Mouse (Mus musculus) cerebral cortex, adult 2 months (tissue): ENCODE results near the gene Olfr304.

Experiments used
- WGBS: fragments of 180-500 bp; shearing (Covaris S2); methylation state at CpG from one replicate; pipeline ENCODE4 v1.1.7; 2018; 5-methylcytosine and 5-hydroxymethylcytosine counted together

The Olfr304 gene

GRCm38 (mm10) chr7:86386558-86386957 is at the start of gene Olfr304:
Olfr304 (minus strand) TSS chr7:86386658.
- 53% methylated on average over 1 of the region's 1 CpGs for WGBS

- WGBS: 89% methylated on average over 2 of the region's 2 CpGs
Measured at GRCm38 (mm10) chr7:86403546-86403945, 17.1 kb upstream of the Olfr304 start, which contains the start of gene Olfr301. Olfr301 (plus strand) TSS chr7:86403846.

GRCm38 (mm10) chr7:86397689-86398088 is 11.2 kb upstream of the Olfr304 start, which contains the start of gene Olfr303:
Olfr303 (minus strand) TSS chr7:86397789.

GRCm38 (mm10) chr7:86385769-86386168 is 689 bp downstream of the Olfr304 start:
- 66% methylated on average over 3 of the region's 3 CpGs for WGBS

GRCm38 (mm10) chr7:86366828-86367227 is 19.6 kb downstream of the Olfr304 start, which contains the start of gene Olfr305:
Olfr305 (minus strand) TSS chr7:86366928.
- 84% methylated on average over 1 of the region's 1 CpGs for WGBS

DNA sequence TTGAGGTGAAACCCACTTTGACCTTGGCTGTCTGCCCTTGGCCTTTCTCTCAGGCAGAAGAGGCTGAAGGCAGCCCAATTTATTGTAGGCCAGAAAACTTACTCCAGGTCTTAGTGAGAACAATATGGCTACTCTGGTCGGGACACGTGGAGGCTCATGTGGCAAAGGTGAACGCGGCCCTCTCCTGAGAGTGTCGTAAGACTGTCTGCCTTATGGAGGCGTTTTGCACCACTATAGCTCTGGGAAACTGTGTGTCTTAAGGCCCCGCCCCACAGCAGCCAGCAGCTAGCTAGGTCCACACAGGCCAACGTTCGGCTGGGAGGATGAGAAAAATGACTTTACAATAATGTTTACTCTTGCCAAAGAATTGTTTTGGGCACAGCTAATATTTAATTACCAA is 40.2 kb downstream of the Olfr304 start:
- WGBS: 90% methylated on average over 9 of the region's 9 CpGs

- WGBS: 56% methylated on average over 3 of the region's 3 CpGs
Measured at GRCm38 (mm10) chr7:86344253-86344652, 42.2 kb downstream of the Olfr304 start.

DNA sequence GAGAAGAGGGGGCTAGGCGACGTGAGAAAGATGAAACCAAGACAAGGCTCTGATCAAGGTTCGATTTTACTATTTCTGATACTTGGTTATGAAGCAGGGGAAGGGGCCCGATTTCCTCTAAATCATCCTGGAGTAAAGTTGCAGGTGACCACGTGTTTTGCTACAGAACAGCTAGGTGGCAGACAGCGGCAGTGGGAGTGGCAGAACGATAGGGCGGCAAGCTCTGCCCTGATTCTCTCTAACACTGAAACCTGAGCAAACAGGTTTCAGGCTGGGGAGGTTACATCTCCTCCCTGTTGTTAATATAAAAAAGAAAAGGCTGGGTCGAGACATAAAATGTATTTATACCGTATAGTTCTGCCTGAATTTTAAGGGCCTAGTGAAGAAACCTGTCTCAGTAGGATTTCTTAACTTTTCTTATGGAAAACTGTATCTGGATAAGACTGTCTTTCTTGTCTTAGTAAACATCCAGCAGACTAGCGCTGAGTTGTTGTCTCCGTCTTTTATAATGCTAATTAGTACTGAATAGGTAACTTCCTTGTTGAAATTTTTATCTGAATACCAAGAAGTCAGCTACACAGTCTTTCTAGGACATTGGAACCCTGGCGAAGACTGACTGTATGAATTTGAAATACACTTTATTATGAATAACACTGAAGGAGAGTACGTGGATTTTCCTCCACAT is 43.4 kb downstream of the Olfr304 start:
- 88% methylated on average over 14 of the region's 14 CpGs for WGBS

- WGBS: 69% methylated on average over 1 of the region's 1 CpGs
Measured at GRCm38 (mm10) chr7:86337486-86337885, 49.0 kb downstream of the Olfr304 start, which contains the start of gene Olfr307. Olfr307 (minus strand) TSS chr7:86337586.
